Mouse (Mus musculus) CH12.LX (cell line): ENCODE results near the gene Ap5b1. TPM values are rescaled to one million over a fixed set of nuclear protein-coding genes. Genes with fewer than 3 reads are reported as not detected.

ENCODE experiments used
- DNase-seq: peaks from one replicate; pipeline ENCODE4 v3.0.0-alpha.2; 2013; ENCODE audit errors: extremely low read depth
- H3K27ac ChIP-seq: 2 replicates; pipeline ENCODE4 v1.5.1; 2012; ENCODE audit warnings: low read depth, mild to moderate bottlenecking, control low read depth, moderate library complexity; ENCODE audit not compliant: insufficient read depth
- H3K27me3 ChIP-seq: replicated peaks from 2 replicates; pipeline ENCODE3; 2012; ENCODE audit warnings: inconsistent platforms
- H3K36me3 ChIP-seq, 2 experiments: replicated peaks in 1 of 2; 2 replicates each; pipeline versions ENCODE3 to v1.6.1; 2012; ENCODE audit warnings: inconsistent platforms in 1 of 2, low read length in 1 of 2, mild to moderate bottlenecking in 1 of 2, mixed read lengths in 1 of 2, moderate library complexity in 1 of 2; ENCODE audit not compliant: control insufficient read depth in 1 of 2, insufficient read depth in 1 of 2
- H3K4me1 ChIP-seq, 2 experiments: 2 replicates each; pipeline ENCODE4 v1.6.1; 2012; ENCODE audit warnings: inconsistent platforms in 1 of 2, moderate library complexity in 1 of 2; ENCODE audit not compliant: insufficient read depth in 2 of 2, control insufficient read depth in 1 of 2
- H3K4me2 ChIP-seq: 2 replicates; pipeline ENCODE4 v1.6.1; 2012; ENCODE audit warnings: low read depth, mild to moderate bottlenecking, control low read depth; ENCODE audit not compliant: poor library complexity, insufficient read depth, severe bottlenecking
- H3K4me3 ChIP-seq, 3 experiments: fragments of 150-350 bp in 1 of 3; sonication (generic) in 1 of 3; replicated peaks in 1 of 3; 2 replicates each; pipeline versions ENCODE3 to v1.5.1; 2011 to 2012; ENCODE audit warnings: low read depth in 2 of 3, low read length in 2 of 3, mild to moderate bottlenecking in 2 of 3, moderate library complexity in 2 of 3, control low read depth in 1 of 3, improper control_type of control experiment in 1 of 3, inconsistent platforms in 1 of 3, mixed read lengths in 1 of 3; ENCODE audit not compliant: poor library complexity in 1 of 3
- H3K79me2 ChIP-seq: replicated peaks from 2 replicates; pipeline ENCODE4 v1.6.1; 2012; ENCODE audit warnings: mild to moderate bottlenecking, moderate library complexity; ENCODE audit not compliant: control insufficient read depth, poor library complexity, insufficient read depth, severe bottlenecking; ENCODE audit errors: extremely low read depth
- H3K9ac ChIP-seq: 2 replicates; pipeline ENCODE4 v1.6.1; 2012; ENCODE audit warnings: low read depth, mild to moderate bottlenecking, control low read depth, moderate library complexity; ENCODE audit not compliant: insufficient read depth
- H3K9me3 ChIP-seq: replicated peaks from 2 replicates; pipeline ENCODE3; 2012; ENCODE audit warnings: low read length, inconsistent platforms, mixed read lengths
- BHLHE40 ChIP-seq: IDR thresholded peaks from 2 replicates; pipeline ENCODE4 v1.6.1; 2011; ENCODE audit warnings: mild to moderate bottlenecking, low read depth, low read length, improper control_type of control experiment
- CHD2 ChIP-seq: IDR thresholded peaks from 2 replicates; pipeline ENCODE4 v1.6.1; 2011; ENCODE audit warnings: low read length, improper control_type of control experiment
- EP300 ChIP-seq: IDR thresholded peaks from 2 replicates; pipeline ENCODE4 v1.6.1; 2011; ENCODE audit warnings: low read length, improper control_type of control experiment
- HCFC1 ChIP-seq: IDR thresholded peaks from 2 replicates; pipeline ENCODE4 v1.6.1; 2012; ENCODE audit warnings: low read depth, mild to moderate bottlenecking, inconsistent platforms, low read length, improper control_type of control experiment
- KAT2A ChIP-seq: IDR thresholded peaks from 2 replicates; pipeline ENCODE4 v1.6.1; 2012; ENCODE audit warnings: low read length, improper control_type of control experiment, inconsistent platforms; ENCODE audit not compliant: insufficient replicate concordance
- MAX ChIP-seq: IDR thresholded peaks from 2 replicates; pipeline ENCODE4 v1.6.1; 2011; ENCODE audit warnings: low read length, improper control_type of control experiment
- MAZ ChIP-seq: IDR thresholded peaks from 2 replicates; pipeline ENCODE4 v1.6.1; 2012; ENCODE audit warnings: low read depth, mild to moderate bottlenecking, inconsistent platforms, low read length, improper control_type of control experiment, moderate library complexity
- NRF1 ChIP-seq: IDR thresholded peaks from 2 replicates; pipeline ENCODE4 v1.6.1; 2014; ENCODE audit warnings: low read depth, mild to moderate bottlenecking, inconsistent platforms, low read length, improper control_type of control experiment, moderate library complexity
- PAX5 ChIP-seq: IDR thresholded peaks from 2 replicates; pipeline ENCODE4 v1.6.1; 2012; ENCODE audit warnings: low read length, inconsistent platforms, mixed read lengths
- RAD21 ChIP-seq: IDR thresholded peaks from 2 replicates; pipeline ENCODE4 v1.6.1; 2011; ENCODE audit warnings: low read depth, mild to moderate bottlenecking, low read length, improper control_type of control experiment, moderate library complexity
- SIN3A ChIP-seq: IDR thresholded peaks from 2 replicates; pipeline ENCODE4 v1.6.1; 2012; ENCODE audit warnings: low read length, improper control_type of control experiment, inconsistent platforms
- TBP ChIP-seq: conservative IDR thresholded peaks from 2 replicates; pipeline ENCODE4 v1.6.1; 2011; ENCODE audit warnings: low read depth, low read length, improper control_type of control experiment
- TCF12 ChIP-seq: IDR thresholded peaks from 2 replicates; pipeline ENCODE4 v1.6.1; 2014; ENCODE audit warnings: low read depth, mild to moderate bottlenecking, inconsistent platforms, low read length, improper control_type of control experiment
- USF1 ChIP-seq: IDR thresholded peaks from 2 replicates; pipeline ENCODE4 v1.6.1; 2014; ENCODE audit warnings: low read depth, mild to moderate bottlenecking, inconsistent platforms, low read length, improper control_type of control experiment
- USF2 ChIP-seq: conservative IDR thresholded peaks from 2 replicates; pipeline ENCODE4 v1.6.1; 2011; ENCODE audit warnings: low read depth, low read length, improper control_type of control experiment
- ZC3H11A ChIP-seq: IDR thresholded peaks from 2 replicates; pipeline ENCODE4 v1.6.1; 2012; ENCODE audit warnings: low read depth, mild to moderate bottlenecking, inconsistent platforms, low read length, improper control_type of control experiment
- ZMIZ1 ChIP-seq: IDR thresholded peaks from 2 replicates; pipeline ENCODE4 v1.6.1; 2012; ENCODE audit warnings: low read depth, mild to moderate bottlenecking, inconsistent platforms, low read length, improper control_type of control experiment
- ZNF384 ChIP-seq: IDR thresholded peaks from 2 replicates; pipeline ENCODE4 v1.6.1; 2012; ENCODE audit warnings: low read depth, low read length, improper control_type of control experiment, inconsistent platforms
- dilution Hi-C: fragments of 300-500 bp; cut with MboI; formaldehyde crosslinking; loops from 2 replicates; pipeline ENCODE4 v1.14.3; 2020; ENCODE audit warnings: low sequenced_read_pairs; ENCODE audit not compliant: extremely low pct_unique_long_range_greater_than_20kb, extremely low pct_ligation_motif_present
- in situ Hi-C: fragments of 300-500 bp; cut with MboI; formaldehyde crosslinking; loops from 3 replicates; pipeline ENCODE4 v1.14.3; 2019; ENCODE audit warnings: low sequenced_read_pairs, low pct_ligation_motif_present, low pct_unique_long_range_greater_than_20kb, mixed read lengths
- polyA plus RNA-seq: library from polyadenylated mRNA; unstranded; fragments of >175 nt; gene quantifications from 2 replicates; pipeline ENCODE4 v1.2.1, GENCODE M21; 2012; ENCODE audit warnings: low read depth; ENCODE audit not compliant: insufficient read length
- total RNA-seq, 2 experiments: library from RNA; depleted of rRNA; stranded (reverse); fragments of 300-350 nt in 1 of 2; fragments of >200 nt in 1 of 2; gene quantifications; 2 replicates each; pipeline ENCODE4 v1.2.3; 2012 to 2014

The Ap5b1 gene
- total and polyA plus RNA-seq, 3 experiments: 3.6 to 9.6 (median 8.5) TPM

- Histone ChIP-seq H3K9ac (no peak overlapping the region), H3K36me3 (no peaks in the 10 kb centered on the region), H3K4me1 (no peaks in the 10 kb centered on the region), H3K27ac (no peak overlapping the region), H3K4me2 (peak overlapping the region; percentile 27; the same call in 1 of the 2 replicates), H3K4me3 (peak overlapping the region in 1 of 3 experiments; percentile 3), H3K27me3 (peaks cover 81% of the 10 kb centered on the region), H3K9me3 (peaks cover 18% of the 10 kb centered on the region), H3K79me2 (no peaks in the 10 kb centered on the region)
- in situ Hi-C loops: loop anchor here (5.0 kb wide), 1 partner anchor 33 kb away; no protein-coding TSS in a partner anchor
- DNase-seq: no peak
- no peak for TF ChIP-seq BHLHE40
- no peak for TF ChIP-seq TCF12
- no peak for TF ChIP-seq RAD21
- no peak for TF ChIP-seq TBP
- TF ChIP-seq USF1: no peak
- TF ChIP-seq KAT2A: no peak
- TF ChIP-seq USF2: no peak
- no peak for TF ChIP-seq SIN3A
- no peak for TF ChIP-seq CHD2
- no peak for TF ChIP-seq HCFC1
- no peak for TF ChIP-seq ZMIZ1
- no peak for TF ChIP-seq EP300
- no peak for TF ChIP-seq ZC3H11A
- dilution Hi-C loops: no loop called here
Measured at GRCm38 (mm10) chr19:5559631-5560456, 8.0 kb upstream of the Ap5b1 start.

DNA sequence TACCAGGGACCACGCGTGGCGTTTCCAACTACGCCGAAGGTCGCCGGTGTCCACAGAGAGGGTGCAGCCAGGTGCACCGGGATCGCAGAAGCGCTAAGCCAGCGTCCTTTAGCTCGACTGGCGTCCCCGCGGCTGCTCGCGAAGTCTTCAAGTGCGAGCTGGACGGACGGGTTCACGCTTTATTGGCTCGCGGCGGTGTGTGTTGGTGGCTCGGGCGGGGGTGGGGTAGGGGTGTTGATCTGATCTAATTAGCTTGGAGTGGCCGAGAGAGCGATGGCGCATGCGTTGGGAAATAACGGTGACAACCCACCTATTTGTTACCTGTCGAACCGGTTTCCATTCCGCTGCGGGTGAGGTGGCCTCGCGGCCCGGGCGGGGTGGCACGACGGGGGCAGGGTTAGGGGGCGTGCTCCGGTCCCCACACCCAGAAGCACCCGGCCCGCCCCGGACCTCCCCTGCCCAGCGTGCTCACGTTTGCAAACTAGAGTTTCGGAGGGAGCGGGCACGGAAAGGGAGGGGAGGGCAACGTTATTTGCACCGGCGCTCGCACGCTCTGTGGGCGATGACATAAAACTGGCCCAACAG, 7.3 kb upstream of the Ap5b1 start, which contains the start of gene Ovol1:
Gene Ovol1, minus strand, starts transcription at position 190 of the 585 bp plus-strand sequence.
- DNase-seq: no peak
- peaks cover 83% of the 10 kb centered on the region for H3K27me3 ChIP-seq
- in situ Hi-C loops: loop anchor here (5.0 kb wide), 1 partner anchor 33 kb away; no protein-coding TSS in a partner anchor
- H3K9ac ChIP-seq: no peak within 1 kb of the TSS
- peak within 1 kb of the TSS; percentile 27; the same call in 1 of the 2 replicates for H3K4me2 ChIP-seq
- no peaks in the 10 kb centered on the region for H3K79me2 ChIP-seq
- no peak within 1 kb of the TSS for H3K27ac ChIP-seq
- no peaks in the 10 kb centered on the region for H3K36me3 ChIP-seq
- H3K9me3 ChIP-seq: peaks cover 18% of the 10 kb centered on the region
- H3K4me3 ChIP-seq: peak within 1 kb of the TSS in 1 of 3 experiments; percentile 3
- dilution Hi-C loops: no loop called here
- TF ChIP-seq MAX (no peak), MAZ (no peak), RAD21 (no peak), NRF1 (no peak), ZNF384 (no peak), PAX5 (no peak)
- H3K4me1 ChIP-seq: no peaks in the 10 kb centered on the region
